Mouse (Mus musculus): ENCODE data around the gene Ccdc92.

Gene Ccdc92

GRCm38 (mm10) chr5:124862013-124862866 is at the start of gene Ccdc92, which contains the start of gene Zfp664:
Ccdc92 (minus strand) TSS chr5:124862424.
Zfp664 (plus strand) TSS chr5:124862691.
- peak; percentile 98 for DNase-seq

DNA sequence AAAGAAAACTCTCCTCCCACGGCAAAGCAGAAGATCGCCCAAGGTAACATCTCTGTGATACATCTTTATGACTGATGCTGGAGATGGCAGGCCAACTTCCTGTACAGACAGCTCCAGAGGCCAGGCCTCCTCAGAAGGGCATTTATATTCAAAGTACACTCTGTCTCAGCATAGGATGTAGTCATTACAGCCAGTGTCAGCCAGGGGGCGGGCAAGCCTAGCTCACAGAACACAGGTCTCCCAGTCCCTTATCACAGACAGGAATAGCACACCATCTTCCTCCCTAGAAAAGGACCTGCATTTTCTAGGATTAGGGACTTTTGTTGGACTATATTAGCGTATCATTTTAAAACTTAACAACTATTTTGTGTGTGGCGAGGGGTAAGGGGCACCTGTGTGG is 46.6 kb upstream of the Ccdc92 start:
- DNase-seq = peak; percentile 87

- no peak for DNase-seq
These were observed 44.7 kb upstream of the Ccdc92 start for GRCm38 (mm10) chr5:124906890-124907289.

GRCm38 (mm10) chr5:124903852-124904251 is 41.6 kb upstream of the Ccdc92 start:
- no peak for DNase-seq

- DNase-seq = no peak
These were observed 40.0 kb upstream of the Ccdc92 start for GRCm38 (mm10) chr5:124902195-124902594.

DNA sequence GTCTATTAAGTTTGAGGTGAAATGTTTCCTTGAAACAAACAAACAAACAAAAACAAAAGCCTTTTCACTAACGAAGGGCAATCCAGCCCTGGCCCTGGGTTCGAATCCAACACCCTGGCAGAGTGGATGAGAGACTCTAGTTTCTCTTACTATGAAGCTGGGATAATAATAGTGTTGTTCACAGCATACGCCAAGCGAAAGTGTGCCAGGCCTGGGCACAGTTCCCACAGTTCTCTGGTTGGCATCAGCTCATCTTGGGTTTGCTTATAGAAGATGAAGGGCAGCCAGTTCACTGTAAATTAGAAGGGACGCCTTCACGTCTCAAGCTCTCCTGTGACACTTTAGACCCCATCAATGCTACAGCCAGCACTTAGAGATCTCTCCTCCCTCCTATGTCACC is 39.5 kb upstream of the Ccdc92 start:
- no peak for DNase-seq

- DNase-seq = no peak
These were observed 38.7 kb upstream of the Ccdc92 start for GRCm38 (mm10) chr5:124900738-124901490.

DNA sequence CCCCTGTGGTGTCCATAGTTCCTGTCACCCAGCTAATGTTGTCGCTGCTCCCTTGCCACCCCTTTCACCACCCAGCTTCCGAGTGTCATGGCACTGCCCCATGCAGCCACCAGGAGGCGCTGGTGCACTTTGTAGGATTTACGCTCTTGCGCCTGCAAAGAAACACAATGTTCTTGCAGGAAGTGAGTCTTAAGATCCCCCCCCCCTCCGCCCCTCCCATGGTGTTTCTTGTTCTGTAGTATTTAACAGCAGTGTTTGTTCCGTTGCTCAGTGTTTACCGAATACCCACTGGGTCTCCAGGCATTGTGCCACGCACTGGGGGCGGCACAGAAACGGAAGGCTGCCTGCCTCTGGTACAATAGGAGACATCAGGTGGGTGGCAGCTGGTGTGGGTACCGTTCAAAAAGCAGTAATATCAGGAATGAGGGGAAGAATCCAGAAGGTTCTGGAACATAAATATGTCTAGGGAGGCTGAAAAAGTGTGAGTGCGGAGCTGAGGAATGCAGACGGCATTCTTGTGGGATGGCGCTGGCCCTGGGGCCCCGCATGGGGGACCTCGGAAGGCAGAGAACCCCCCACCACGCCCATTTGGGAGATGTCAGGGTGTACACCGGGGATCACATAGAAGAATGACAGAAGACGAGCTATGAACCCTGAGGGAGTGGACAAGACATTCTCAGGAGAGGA is 37.9 kb upstream of the Ccdc92 start:
- DNase-seq = peak; percentile 92

- DNase-seq = no peak
These were observed 33.9 kb upstream of the Ccdc92 start for GRCm38 (mm10) chr5:124896135-124896534.

DNA sequence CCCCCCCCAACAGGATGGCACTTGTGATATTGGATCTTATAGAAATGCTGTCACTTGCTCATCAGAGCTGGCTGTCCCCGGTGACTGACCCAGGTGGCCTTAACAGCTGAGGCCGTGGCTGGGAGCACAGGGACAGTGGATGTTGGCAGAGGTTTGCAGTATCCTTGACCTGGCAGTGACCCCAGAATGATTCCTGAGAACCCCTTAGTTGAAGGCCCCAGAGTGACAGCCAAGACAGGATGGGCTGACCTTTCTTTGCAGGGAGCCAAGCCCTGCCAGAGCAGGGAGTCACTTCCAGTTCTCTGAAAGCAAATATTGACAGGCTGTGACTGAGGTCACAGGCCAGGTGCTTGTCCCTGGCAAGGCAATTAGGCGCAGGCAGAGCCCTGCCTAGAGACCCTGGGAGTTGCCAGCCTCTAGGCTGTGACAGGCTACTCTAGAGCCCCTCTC is 29.7 kb upstream of the Ccdc92 start:
- DNase-seq = no peak

DNA sequence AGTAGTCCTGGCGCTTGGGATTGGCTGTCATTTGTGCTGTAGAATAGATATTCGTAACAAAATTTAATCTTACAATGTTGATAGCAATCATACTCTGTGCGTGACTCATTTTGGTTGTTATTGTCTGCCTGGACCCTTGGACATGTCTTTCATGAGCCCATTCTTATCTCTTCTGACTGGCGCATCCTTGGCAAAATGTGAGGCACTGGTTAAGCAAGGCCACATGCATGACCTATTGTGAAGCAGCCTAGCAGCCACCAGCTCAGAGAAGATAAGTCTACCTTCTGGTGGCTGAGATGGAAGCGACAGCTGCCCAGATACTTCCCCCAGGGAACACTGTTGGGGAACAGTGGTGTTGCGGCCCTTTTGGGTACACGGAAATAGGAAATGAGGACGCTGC is 26.4 kb upstream of the Ccdc92 start:
- no peak for DNase-seq

DNA sequence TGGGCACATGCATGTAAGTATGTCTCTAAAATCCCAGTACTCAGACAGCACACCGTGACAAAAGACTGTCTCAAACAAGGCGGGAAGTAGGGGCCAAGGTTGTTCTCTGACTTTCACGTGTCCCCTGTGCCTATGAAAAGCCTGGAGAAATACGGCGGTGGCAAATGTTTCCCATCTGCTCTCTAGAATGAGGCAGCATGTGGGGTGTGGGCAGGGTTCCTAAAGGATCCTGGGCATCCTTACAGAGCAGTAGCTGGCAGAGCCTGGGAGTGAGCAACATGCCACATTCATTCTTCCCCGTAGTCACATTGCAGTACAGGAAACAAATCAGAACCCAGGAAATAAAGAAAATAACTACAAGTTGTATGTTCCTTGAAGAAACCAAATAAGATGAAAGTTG is 21.7 kb upstream of the Ccdc92 start:
- DNase-seq = no peak

DNA sequence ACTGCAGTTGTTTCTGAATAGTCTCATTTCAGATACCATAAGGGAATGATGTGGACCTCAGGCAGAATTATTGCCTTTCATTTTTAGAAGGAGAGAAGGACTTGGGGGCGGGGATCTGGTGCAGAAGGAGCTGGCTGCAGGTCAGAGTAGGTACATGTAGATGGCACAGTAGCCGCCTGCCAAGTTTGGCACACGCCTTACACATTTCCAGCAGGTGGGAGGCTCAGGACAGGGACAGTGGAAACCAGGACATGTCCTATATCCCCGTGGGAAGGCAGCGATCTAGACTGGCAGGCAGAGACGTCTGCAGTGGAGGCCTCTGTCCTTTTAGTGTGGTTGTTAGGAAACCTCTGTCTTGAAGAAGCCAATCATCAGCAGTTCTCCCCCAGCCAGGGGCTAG is 17.6 kb upstream of the Ccdc92 start:
- no peak for DNase-seq

GRCm38 (mm10) chr5:124879251-124879650 is 17.0 kb upstream of the Ccdc92 start:
- DNase-seq = no peak

DNA sequence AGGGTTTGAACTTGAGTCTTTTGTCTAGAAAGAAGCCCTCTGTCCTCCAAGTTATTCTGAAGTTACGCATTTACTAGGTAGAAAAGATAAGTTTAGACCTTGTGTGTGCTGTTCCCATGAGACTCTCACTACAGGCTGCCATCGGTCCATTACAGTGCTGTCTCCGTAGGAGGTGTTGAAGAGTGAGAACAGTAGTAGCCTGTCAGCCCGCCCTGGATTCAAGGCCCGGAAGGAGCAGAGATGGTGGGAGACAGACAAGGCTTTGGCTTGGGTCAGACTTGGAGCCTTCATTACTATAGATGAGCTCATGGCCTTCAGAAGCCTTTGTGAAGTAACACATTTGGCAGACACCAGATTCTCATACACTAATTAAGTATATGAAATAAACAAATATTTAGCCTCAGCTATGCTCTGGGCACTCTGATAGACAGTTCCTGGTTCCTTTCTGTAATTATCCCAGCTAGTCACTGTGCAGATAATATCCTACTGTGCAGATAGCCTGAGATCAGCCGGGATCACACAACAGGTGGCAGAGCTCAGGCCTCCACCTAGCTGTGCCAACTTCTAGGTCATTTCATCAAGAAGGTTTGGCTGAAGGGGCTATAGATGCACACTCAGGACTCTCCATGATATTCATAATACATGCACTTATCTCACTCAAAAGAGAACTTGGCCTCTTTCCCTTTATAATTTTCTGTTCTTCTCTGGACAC is 11.8 kb upstream of the Ccdc92 start:
- DNase-seq = no peak

- DNase-seq = no peak
These were observed 10.9 kb upstream of the Ccdc92 start for GRCm38 (mm10) chr5:124873096-124873495.

DNA sequence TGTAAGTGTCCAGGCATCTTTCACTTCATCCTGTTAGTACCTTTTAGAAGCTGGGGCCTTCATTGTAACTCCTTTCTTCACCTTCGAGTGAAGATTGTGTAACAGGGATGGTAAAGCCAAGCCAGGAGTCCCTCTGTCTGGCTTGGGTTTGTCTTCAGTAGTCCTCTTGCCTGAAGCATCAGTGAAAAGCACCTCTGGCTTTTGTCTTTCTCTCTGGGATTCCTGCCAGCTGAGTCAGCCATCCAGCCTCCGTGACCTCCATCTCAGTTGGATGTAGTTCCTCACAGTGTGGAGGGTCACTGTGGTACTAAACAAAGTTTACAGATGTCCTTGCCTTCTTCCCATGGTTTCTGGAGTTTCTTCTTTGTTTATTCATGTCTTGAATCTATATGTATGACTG is 9.8 kb upstream of the Ccdc92 start:
- no peak for DNase-seq

DNA sequence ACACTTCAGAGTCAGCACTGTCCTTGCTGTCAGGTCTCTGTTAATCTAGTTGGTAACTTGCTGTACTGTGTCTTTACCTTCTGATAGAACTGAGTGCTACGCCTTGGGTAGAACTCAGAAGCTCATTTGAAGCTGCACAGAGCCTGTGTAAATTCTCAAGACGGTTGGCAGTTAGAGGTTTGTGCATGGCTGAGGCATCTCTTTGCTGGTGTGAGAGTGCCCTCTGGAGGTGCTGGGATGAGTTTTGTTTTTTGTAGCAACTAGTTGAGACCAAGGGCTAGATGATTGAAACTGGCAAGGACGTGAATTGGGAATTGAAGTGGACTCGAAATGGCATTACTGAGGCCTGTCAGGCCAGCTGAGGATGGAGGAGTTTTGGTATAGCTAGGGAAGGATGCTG is 6.8 kb upstream of the Ccdc92 start:
- DNase-seq = peak; percentile 74

- peak; percentile 35 for DNase-seq
These were observed 882 bp upstream of the Ccdc92 start for GRCm38 (mm10) chr5:124862871-124863741.

DNA sequence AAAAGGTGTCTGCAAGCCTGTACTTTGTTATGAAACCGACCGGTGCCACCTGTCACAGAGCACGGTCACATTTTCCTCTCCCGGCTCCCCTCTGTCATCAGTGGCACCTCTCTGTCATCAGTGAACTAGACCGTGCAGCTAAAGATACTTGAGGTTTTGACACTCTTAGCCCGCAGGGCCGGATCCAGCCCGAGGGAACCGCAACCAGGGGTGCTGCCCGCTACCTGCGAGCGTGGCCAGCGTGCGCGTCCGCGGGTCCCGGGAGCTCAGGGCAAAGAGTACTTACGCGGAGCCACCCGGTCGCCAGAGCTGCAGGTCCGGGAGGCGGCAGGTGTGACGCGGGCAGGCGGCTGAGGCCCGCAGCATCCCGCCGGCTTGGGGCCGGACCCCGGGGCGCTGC is 761 bp downstream of the Ccdc92 start:
- no peak for DNase-seq

- peak; percentile 18 for DNase-seq
These were observed 2.2 kb downstream of the Ccdc92 start for GRCm38 (mm10) chr5:124860013-124860412.

- DNase-seq = no peak
These were observed 8.0 kb downstream of the Ccdc92 start for GRCm38 (mm10) chr5:124854202-124854601.
